Mouse (Mus musculus): ENCODE measurements around the gene Mmp17. TPM values are rescaled to one million over a fixed set of nuclear protein-coding genes. Genes with fewer than 3 reads are reported as not detected.

The Mmp17 gene
- 3.7 and 4.6 TPM in 2 replicates for polyA plus RNA-seq (2015; fragmentation: Nextera tagmentation; extraction: Ambion mirVana)

GRCm38 (mm10) chr5:129583761-129584582 lies at the start of gene Mmp17:
Mmp17 (plus strand) TSS chr5:129584169.
- Histone ChIP-seq H3K27me3 (replicated peaks) (peaks cover 31% of the 10 kb centered on the region; the same call in 1 of the 2 replicates), H3K36me3 (no peaks in the 10 kb centered on the region), H3K4me1 (peaks cover 21% of the 10 kb centered on the region; the same call in 1 of the 2 replicates), H3K27ac (no peak within 1 kb of the TSS), H3K9me3 (no peaks in the 10 kb centered on the region), H3K9ac (peak within 1 kb of the TSS; percentile 48), H3K4me2 (peak within 1 kb of the TSS; percentile 98), H3K4me3 (replicated peaks) (peak within 1 kb of the TSS; percentile 62)
- peak; percentile 90 for ATAC-seq (ENCODE audit: insufficient read depth, low FRiP score, low read depth)
- under 1% methylated on average over 79 of the region's 80 CpGs for WGBS

GRCm38 (mm10) chr5:129534500-129534899 lies 49.5 kb upstream of the Mmp17 start:
- Histone ChIP-seq H3K4me1 (no peaks in the 10 kb centered on the region), H3K27me3 (replicated peaks) (no peaks in the 10 kb centered on the region), H3K27ac (no peak overlapping the region), H3K4me2 (no peak overlapping the region), H3K9me3 (no peaks in the 10 kb centered on the region), H3K4me3 (replicated peaks) (no peak overlapping the region), H3K9ac (no peak overlapping the region), H3K36me3 (peaks cover 2% of the 10 kb centered on the region; the same call in 1 of the 2 replicates)
- WGBS = 77% methylated on average over 2 of the region's 2 CpGs
- no peak for ATAC-seq (ENCODE audit: insufficient read depth, low FRiP score, low read depth)

- ATAC-seq (ENCODE audit: insufficient read depth, low FRiP score, low read depth) = no peak
- H3K4me1 ChIP-seq = no peaks in the 10 kb centered on the region
- H3K36me3 ChIP-seq = no peaks in the 10 kb centered on the region; the same call in 1 of the 2 replicates
- no peak overlapping the region for H3K27ac ChIP-seq
- no peaks in the 10 kb centered on the region for H3K27me3 ChIP-seq (replicated peaks)
- H3K4me2 ChIP-seq = no peak overlapping the region
- H3K9ac ChIP-seq = no peak overlapping the region
- no peak overlapping the region for H3K4me3 ChIP-seq (replicated peaks)
- 73% methylated on average over 2 of the region's 2 CpGs for WGBS
- no peaks in the 10 kb centered on the region for H3K9me3 ChIP-seq
Measured at GRCm38 (mm10) chr5:129535021-129535420, 48.9 kb upstream of the Mmp17 start.

- no peak overlapping the region for H3K4me2 ChIP-seq
- no peak overlapping the region for H3K9ac ChIP-seq
- ATAC-seq (ENCODE audit: insufficient read depth, low FRiP score, low read depth) = no peak
- peaks cover under 1% of the 10 kb centered on the region for H3K36me3 ChIP-seq
- H3K27me3 ChIP-seq (replicated peaks) = no peaks in the 10 kb centered on the region
- no peak overlapping the region for H3K27ac ChIP-seq
- WGBS = 97% methylated on average over 3 of the region's 3 CpGs
- H3K4me3 ChIP-seq (replicated peaks) = no peak overlapping the region
- H3K4me1 ChIP-seq = no peaks in the 10 kb centered on the region
- H3K9me3 ChIP-seq = no peaks in the 10 kb centered on the region
Measured at GRCm38 (mm10) chr5:129535431-129535830, 48.5 kb upstream of the Mmp17 start.

GRCm38 (mm10) chr5:129538826-129539225 lies 45.1 kb upstream of the Mmp17 start:
- Histone ChIP-seq H3K4me3 (replicated peaks) (no peak overlapping the region), H3K27ac (no peak overlapping the region), H3K27me3 (replicated peaks) (no peaks in the 10 kb centered on the region), H3K9ac (no peak overlapping the region), H3K4me2 (no peak overlapping the region), H3K4me1 (no peaks in the 10 kb centered on the region), H3K9me3 (no peaks in the 10 kb centered on the region), H3K36me3 (peaks cover 27% of the 10 kb centered on the region)
- 90% methylated on average over 4 of the region's 4 CpGs for WGBS
- no peak for ATAC-seq (ENCODE audit: insufficient read depth, low FRiP score, low read depth)

- H3K9ac ChIP-seq = no peak overlapping the region
- peaks cover 54% of the 10 kb centered on the region for H3K36me3 ChIP-seq
- no peaks in the 10 kb centered on the region for H3K9me3 ChIP-seq
- no peak overlapping the region for H3K4me2 ChIP-seq
- no peak overlapping the region for H3K4me3 ChIP-seq (replicated peaks)
- no peak for ATAC-seq (ENCODE audit: insufficient read depth, low FRiP score, low read depth)
- 91% methylated on average over 3 of the region's 3 CpGs for WGBS
- H3K27me3 ChIP-seq (replicated peaks) = no peaks in the 10 kb centered on the region
- no peak overlapping the region for H3K27ac ChIP-seq
- no peaks in the 10 kb centered on the region for H3K4me1 ChIP-seq
Measured at GRCm38 (mm10) chr5:129542236-129542635, 41.7 kb upstream of the Mmp17 start.

- Histone ChIP-seq H3K4me1 (no peaks in the 10 kb centered on the region), H3K27me3 (replicated peaks) (no peaks in the 10 kb centered on the region), H3K4me3 (replicated peaks) (no peak overlapping the region), H3K9me3 (no peaks in the 10 kb centered on the region), H3K36me3 (peaks cover 76% of the 10 kb centered on the region), H3K9ac (no peak overlapping the region), H3K27ac (no peak overlapping the region), H3K4me2 (no peak overlapping the region)
- WGBS = 81% methylated on average over 9 of the region's 9 CpGs
- ATAC-seq (ENCODE audit: insufficient read depth, low FRiP score, low read depth) = no peak
Measured at GRCm38 (mm10) chr5:129545787-129546186, 38.2 kb upstream of the Mmp17 start.

- no peak for ATAC-seq (ENCODE audit: insufficient read depth, low FRiP score, low read depth)
- peaks cover 83% of the 10 kb centered on the region for H3K36me3 ChIP-seq
- H3K27ac ChIP-seq = no peak overlapping the region
- H3K9me3 ChIP-seq = no peaks in the 10 kb centered on the region
- no peaks in the 10 kb centered on the region for H3K4me1 ChIP-seq
- no peak overlapping the region for H3K9ac ChIP-seq
- no peaks in the 10 kb centered on the region for H3K27me3 ChIP-seq (replicated peaks)
- H3K4me3 ChIP-seq (replicated peaks) = no peak overlapping the region
- WGBS = 91% methylated on average over 12 of the region's 12 CpGs
- no peak overlapping the region for H3K4me2 ChIP-seq
Measured at GRCm38 (mm10) chr5:129549716-129550115, 34.3 kb upstream of the Mmp17 start.

GRCm38 (mm10) chr5:129550790-129551189 lies 33.2 kb upstream of the Mmp17 start:
- Histone ChIP-seq H3K4me1 (no peaks in the 10 kb centered on the region), H3K9ac (no peak overlapping the region), H3K4me3 (replicated peaks) (no peak overlapping the region), H3K9me3 (no peaks in the 10 kb centered on the region), H3K36me3 (peaks cover 82% of the 10 kb centered on the region), H3K4me2 (no peak overlapping the region), H3K27me3 (replicated peaks) (no peaks in the 10 kb centered on the region), H3K27ac (no peak overlapping the region)
- WGBS = 95% methylated on average over 6 of the region's 6 CpGs
- no peak for ATAC-seq (ENCODE audit: insufficient read depth, low FRiP score, low read depth)

- peaks cover 77% of the 10 kb centered on the region for H3K36me3 ChIP-seq
- ATAC-seq (ENCODE audit: insufficient read depth, low FRiP score, low read depth) = no peak
- no peak overlapping the region for H3K9ac ChIP-seq
- H3K4me2 ChIP-seq = no peak overlapping the region
- no peak overlapping the region for H3K4me3 ChIP-seq (replicated peaks)
- WGBS = 91% methylated on average over 2 of the region's 2 CpGs
- H3K9me3 ChIP-seq = no peaks in the 10 kb centered on the region
- H3K27me3 ChIP-seq (replicated peaks) = no peaks in the 10 kb centered on the region
- H3K4me1 ChIP-seq = no peaks in the 10 kb centered on the region
- no peak overlapping the region for H3K27ac ChIP-seq
Measured at GRCm38 (mm10) chr5:129551991-129552390, 32.0 kb upstream of the Mmp17 start.

GRCm38 (mm10) chr5:129553642-129554041 lies 30.3 kb upstream of the Mmp17 start:
- no peak overlapping the region for H3K4me3 ChIP-seq (replicated peaks)
- H3K27ac ChIP-seq = no peak overlapping the region
- no peaks in the 10 kb centered on the region for H3K27me3 ChIP-seq (replicated peaks)
- no peaks in the 10 kb centered on the region for H3K4me1 ChIP-seq
- peaks cover 74% of the 10 kb centered on the region for H3K36me3 ChIP-seq
- H3K9ac ChIP-seq = no peak overlapping the region
- no peak overlapping the region for H3K4me2 ChIP-seq
- no peaks in the 10 kb centered on the region for H3K9me3 ChIP-seq
- 89% methylated on average over 6 of the region's 6 CpGs for WGBS
- ATAC-seq (ENCODE audit: insufficient read depth, low FRiP score, low read depth) = no peak

GRCm38 (mm10) chr5:129558591-129558990 lies 25.4 kb upstream of the Mmp17 start:
- Histone ChIP-seq H3K27ac (no peak overlapping the region), H3K36me3 (peaks cover 61% of the 10 kb centered on the region), H3K9ac (no peak overlapping the region), H3K4me2 (no peak overlapping the region), H3K9me3 (no peaks in the 10 kb centered on the region), H3K4me1 (no peaks in the 10 kb centered on the region), H3K27me3 (replicated peaks) (no peaks in the 10 kb centered on the region), H3K4me3 (replicated peaks) (no peak overlapping the region)
- WGBS = 80% methylated on average over 5 of the region's 5 CpGs
- no peak for ATAC-seq (ENCODE audit: insufficient read depth, low FRiP score, low read depth)

Data from stomach, embryonic 15.5 days (tissue).